Mouse (Mus musculus): ENCODE data around the gene Hs6st3.

The Hs6st3 gene

GRCm38 (mm10) chr14:119914508-119914907 lies 776.4 kb downstream of the Hs6st3 start:
- no peak for DNase-seq (ENCODE audit: low read depth)

GRCm38 (mm10) chr14:119918281-119919034 lies 780.3 kb downstream of the Hs6st3 start:
- no peak for DNase-seq (ENCODE audit: low read depth)

- DNase-seq (ENCODE audit: low read depth) = no peak
Measured at GRCm38 (mm10) chr14:119919177-119919576, 781.0 kb downstream of the Hs6st3 start.

Measured in NIH3T3 (cell line).